Mouse (Mus musculus): Measurements from ENCODE around the gene Pitpnb. TPM values are rescaled to one million over a fixed set of nuclear protein-coding genes. Genes with fewer than 3 reads are reported as not detected.

Pitpnb gene
- total RNA-seq, 1 experiment: 24.3 TPM

GRCm38 (mm10) chr5:111301736-111302135, 28.8 kb upstream of the Pitpnb start:
- in situ Hi-C loops (cut with MboI; ENCODE audit: low sequenced_read_pairs in 2 of 2, unreplicated experiment in 2 of 2): no loop called here
- no peak overlapping the region for H3K9ac ChIP-seq (ENCODE audit: insufficient read depth, low read depth, low read length, poor library complexity, severe bottlenecking)
- no peaks in the 10 kb centered on the region for H3K9me3 ChIP-seq (ENCODE audit: control insufficient read depth, insufficient read depth, low read depth, low read length)
- no peak for DNase-seq (ENCODE audit: low read depth, low spot score)
- H3K36me3 ChIP-seq (ENCODE audit: control insufficient read depth, insufficient read depth, low read length, poor library complexity, severe bottlenecking): no peaks in the 10 kb centered on the region
- H3K4me3 ChIP-seq (ENCODE audit: insufficient read depth in 1 of 2, low read depth in 1 of 2, low read length in 2 of 2, poor library complexity in 1 of 2, severe bottlenecking in 1 of 2): no peak overlapping the region
- 0 out of 4 replicates have a peak, but pooled peaks cover 0 to 3% of the 10 kb centered on the region in 2 experiments for H3K4me1 ChIP-seq (ENCODE audit: control insufficient read depth in 2 of 2, insufficient read depth in 2 of 2, low read length in 2 of 2, poor library complexity in 1 of 2)
- TF ChIP-seq MAFK (IDR thresholded peaks at IDR 0.05; ENCODE audit: insufficient read depth, low read depth, low read length): no peak
- TF ChIP-seq ZNF384 (IDR thresholded peaks at IDR 0.05; ENCODE audit: low read depth, low read length): no peak
- TF ChIP-seq HCFC1 (IDR thresholded peaks at IDR 0.05; ENCODE audit: borderline replicate concordance, insufficient read depth, low read length): no peak
- TF ChIP-seq CHD2 (IDR thresholded peaks at IDR 0.05; ENCODE audit: low read depth, low read length): no peak
- TF ChIP-seq ZC3H11A (IDR thresholded peaks at IDR 0.05; ENCODE audit: borderline replicate concordance, low read depth, low read length): no peak
- H3K27ac ChIP-seq (ENCODE audit: insufficient read depth, low read depth, low read length, poor library complexity, severe bottlenecking): no peak overlapping the region

- Histone ChIP-seq H3K27ac (ENCODE audit: insufficient read depth, low read depth, low read length, poor library complexity, severe bottlenecking) (no peak overlapping the region), H3K4me3 (ENCODE audit: insufficient read depth in 1 of 2, low read depth in 1 of 2, low read length in 2 of 2, poor library complexity in 1 of 2, severe bottlenecking in 1 of 2) (no peak overlapping the region), H3K9ac (ENCODE audit: insufficient read depth, low read depth, low read length, poor library complexity, severe bottlenecking) (no peak overlapping the region), H3K9me3 (ENCODE audit: control insufficient read depth, insufficient read depth, low read depth, low read length) (no peaks in the 10 kb centered on the region), H3K36me3 (ENCODE audit: control insufficient read depth, insufficient read depth, low read length, poor library complexity, severe bottlenecking) (no peaks in the 10 kb centered on the region), H3K4me1 (ENCODE audit: control insufficient read depth in 2 of 2, insufficient read depth in 2 of 2, low read length in 2 of 2, poor library complexity in 1 of 2) (0 out of 4 replicates have a peak, but pooled peaks cover 0 to 1% of the 10 kb centered on the region in 2 experiments)
- TF ChIP-seq MAFK (IDR thresholded peaks at IDR 0.05; ENCODE audit: insufficient read depth, low read depth, low read length): no peak
- no peak for TF ChIP-seq ZC3H11A (IDR thresholded peaks at IDR 0.05; ENCODE audit: borderline replicate concordance, low read depth, low read length)
- no peak for TF ChIP-seq HCFC1 (IDR thresholded peaks at IDR 0.05; ENCODE audit: borderline replicate concordance, insufficient read depth, low read length)
- no peak for TF ChIP-seq CHD2 (IDR thresholded peaks at IDR 0.05; ENCODE audit: low read depth, low read length)
- no peak for TF ChIP-seq ZNF384 (IDR thresholded peaks at IDR 0.05; ENCODE audit: low read depth, low read length)
- DNase-seq (ENCODE audit: low read depth, low spot score): no peak
- in situ Hi-C loops (cut with MboI; ENCODE audit: low sequenced_read_pairs in 2 of 2, unreplicated experiment in 2 of 2): no loop called here
Measured at GRCm38 (mm10) chr5:111304730-111305129, 25.8 kb upstream of the Pitpnb start.

GRCm38 (mm10) chr5:111310185-111310584, 20.4 kb upstream of the Pitpnb start:
- H3K9ac ChIP-seq (ENCODE audit: insufficient read depth, low read depth, low read length, poor library complexity, severe bottlenecking): no peak overlapping the region
- H3K4me3 ChIP-seq (ENCODE audit: insufficient read depth in 1 of 2, low read depth in 1 of 2, low read length in 2 of 2, poor library complexity in 1 of 2, severe bottlenecking in 1 of 2): no peak overlapping the region
- DNase-seq (ENCODE audit: low read depth, low spot score): no peak
- TF ChIP-seq CHD2 (IDR thresholded peaks at IDR 0.05; ENCODE audit: low read depth, low read length) (no peak), ZNF384 (IDR thresholded peaks at IDR 0.05; ENCODE audit: low read depth, low read length) (no peak), ZC3H11A (IDR thresholded peaks at IDR 0.05; ENCODE audit: borderline replicate concordance, low read depth, low read length) (no peak), MAFK (IDR thresholded peaks at IDR 0.05; ENCODE audit: insufficient read depth, low read depth, low read length) (no peak), HCFC1 (IDR thresholded peaks at IDR 0.05; ENCODE audit: borderline replicate concordance, insufficient read depth, low read length) (no peak)
- no peaks in the 10 kb centered on the region for H3K4me1 ChIP-seq (ENCODE audit: control insufficient read depth in 2 of 2, insufficient read depth in 2 of 2, low read length in 2 of 2, poor library complexity in 1 of 2)
- H3K27ac ChIP-seq (ENCODE audit: insufficient read depth, low read depth, low read length, poor library complexity, severe bottlenecking): no peak overlapping the region
- no peaks in the 10 kb centered on the region for H3K9me3 ChIP-seq (ENCODE audit: control insufficient read depth, insufficient read depth, low read depth, low read length)
- in situ Hi-C loops (cut with MboI; ENCODE audit: low sequenced_read_pairs in 2 of 2, unreplicated experiment in 2 of 2): no loop called here
- no peaks in the 10 kb centered on the region for H3K36me3 ChIP-seq (ENCODE audit: control insufficient read depth, insufficient read depth, low read length, poor library complexity, severe bottlenecking)

- no peak overlapping the region for H3K4me3 ChIP-seq (ENCODE audit: insufficient read depth in 1 of 2, low read depth in 1 of 2, low read length in 2 of 2, poor library complexity in 1 of 2, severe bottlenecking in 1 of 2)
- no peaks in the 10 kb centered on the region for H3K36me3 ChIP-seq (ENCODE audit: control insufficient read depth, insufficient read depth, low read length, poor library complexity, severe bottlenecking)
- H3K27ac ChIP-seq (ENCODE audit: insufficient read depth, low read depth, low read length, poor library complexity, severe bottlenecking): no peak overlapping the region
- no peak for TF ChIP-seq ZC3H11A (IDR thresholded peaks at IDR 0.05; ENCODE audit: borderline replicate concordance, low read depth, low read length)
- TF ChIP-seq ZNF384 (IDR thresholded peaks at IDR 0.05; ENCODE audit: low read depth, low read length): no peak
- no peak for TF ChIP-seq HCFC1 (IDR thresholded peaks at IDR 0.05; ENCODE audit: borderline replicate concordance, insufficient read depth, low read length)
- no peak for TF ChIP-seq CHD2 (IDR thresholded peaks at IDR 0.05; ENCODE audit: low read depth, low read length)
- TF ChIP-seq MAFK (IDR thresholded peaks at IDR 0.05; ENCODE audit: insufficient read depth, low read depth, low read length): no peak
- H3K4me1 ChIP-seq (ENCODE audit: control insufficient read depth in 2 of 2, insufficient read depth in 2 of 2, low read length in 2 of 2, poor library complexity in 1 of 2): no peaks in the 10 kb centered on the region
- DNase-seq (ENCODE audit: low read depth, low spot score): no peak
- no peak overlapping the region for H3K9ac ChIP-seq (ENCODE audit: insufficient read depth, low read depth, low read length, poor library complexity, severe bottlenecking)
- in situ Hi-C loops (cut with MboI; ENCODE audit: low sequenced_read_pairs in 2 of 2, unreplicated experiment in 2 of 2): no loop called here
- H3K9me3 ChIP-seq (ENCODE audit: control insufficient read depth, insufficient read depth, low read depth, low read length): no peaks in the 10 kb centered on the region
Measured at GRCm38 (mm10) chr5:111313833-111314232, 16.7 kb upstream of the Pitpnb start.

GRCm38 (mm10) chr5:111315061-111315460, 15.5 kb upstream of the Pitpnb start:
- H3K9me3 ChIP-seq (ENCODE audit: control insufficient read depth, insufficient read depth, low read depth, low read length): no peaks in the 10 kb centered on the region
- H3K9ac ChIP-seq (ENCODE audit: insufficient read depth, low read depth, low read length, poor library complexity, severe bottlenecking): no peak overlapping the region
- in situ Hi-C loops (cut with MboI; ENCODE audit: low sequenced_read_pairs in 2 of 2, unreplicated experiment in 2 of 2): no loop called here
- TF ChIP-seq ZC3H11A (IDR thresholded peaks at IDR 0.05; ENCODE audit: borderline replicate concordance, low read depth, low read length) (no peak), MAFK (IDR thresholded peaks at IDR 0.05; ENCODE audit: insufficient read depth, low read depth, low read length) (no peak), ZNF384 (IDR thresholded peaks at IDR 0.05; ENCODE audit: low read depth, low read length) (no peak), HCFC1 (IDR thresholded peaks at IDR 0.05; ENCODE audit: borderline replicate concordance, insufficient read depth, low read length) (no peak), CHD2 (IDR thresholded peaks at IDR 0.05; ENCODE audit: low read depth, low read length) (no peak)
- DNase-seq (ENCODE audit: low read depth, low spot score): no peak
- no peak overlapping the region for H3K27ac ChIP-seq (ENCODE audit: insufficient read depth, low read depth, low read length, poor library complexity, severe bottlenecking)
- no peaks in the 10 kb centered on the region for H3K4me1 ChIP-seq (ENCODE audit: control insufficient read depth in 2 of 2, insufficient read depth in 2 of 2, low read length in 2 of 2, poor library complexity in 1 of 2)
- no peaks in the 10 kb centered on the region for H3K36me3 ChIP-seq (ENCODE audit: control insufficient read depth, insufficient read depth, low read length, poor library complexity, severe bottlenecking)
- H3K4me3 ChIP-seq (ENCODE audit: insufficient read depth in 1 of 2, low read depth in 1 of 2, low read length in 2 of 2, poor library complexity in 1 of 2, severe bottlenecking in 1 of 2): no peak overlapping the region
